Mouse (Mus musculus) limb, embryonic 13.5 days (tissue): ENCODE data around the gene Adamtsl1. TPM values are rescaled to one million over a fixed set of nuclear protein-coding genes. Genes with fewer than 3 reads are reported as not detected.

Experiments used
- ATAC-seq: fragments of 200-750 bp; cut with Nextera tagmentation; 2 replicates; pipeline ENCODE4 v1.8.0; 2017; ENCODE audit warnings: low read depth, moderate number of reproducible peaks, moderate TSS enrichment; ENCODE audit not compliant: low FRiP score
- H3K27ac ChIP-seq: fragments of 300-500 bp; sonication (generic); 2 replicates; pipeline ENCODE4 v1.5.1; 2015; ENCODE audit warnings: inconsistent platforms, mild to moderate bottlenecking, moderate library complexity
- H3K27me3 ChIP-seq: fragments of 300-500 bp; sonication (generic); 2 replicates; pipeline ENCODE4 v1.6.1; 2015; ENCODE audit warnings: mild to moderate bottlenecking, inconsistent platforms
- H3K36me3 ChIP-seq: fragments of 300-500 bp; sonication (generic); 2 replicates; pipeline ENCODE4 v1.6.1; 2015; ENCODE audit warnings: inconsistent platforms, mild to moderate bottlenecking, moderate library complexity
- H3K4me1 ChIP-seq: fragments of 300-500 bp; sonication (generic); 2 replicates; pipeline ENCODE4 v1.6.1; 2015; ENCODE audit warnings: inconsistent platforms
- H3K4me2 ChIP-seq: fragments of 300-500 bp; sonication (generic); replicated peaks from 2 replicates; pipeline ENCODE4 v1.6.1; 2015; ENCODE audit warnings: inconsistent platforms, mild to moderate bottlenecking, moderate library complexity
- H3K4me3 ChIP-seq: fragments of 300-500 bp; sonication (generic); 2 replicates; pipeline ENCODE4 v1.5.1; 2015; ENCODE audit warnings: moderate library complexity, mild to moderate bottlenecking, inconsistent platforms
- H3K9ac ChIP-seq: fragments of 300-500 bp; sonication (generic); 2 replicates; pipeline ENCODE4 v1.6.1; 2015; ENCODE audit warnings: mild to moderate bottlenecking, inconsistent platforms
- H3K9me3 ChIP-seq: fragments of 300-500 bp; sonication (generic); 2 replicates; pipeline ENCODE4 v1.6.1; 2016; ENCODE audit warnings: inconsistent platforms
- WGBS: fragments of 180-500 bp; shearing (Covaris S2); methylation state at CpG from one replicate; pipeline ENCODE4 v1.1.7; 2015; 5-methylcytosine and 5-hydroxymethylcytosine counted together
- polyA plus RNA-seq: library from polyadenylated mRNA; unstranded; fragments of >200 nt; fragmentation: Nextera tagmentation; extraction: Ambion mirVana; gene quantifications from 2 replicates; pipeline ENCODE4 v1.2.1, GENCODE M21; 2015

Adamtsl1 gene
- polyA plus RNA-seq, 1 experiment from 2014 or later = 53.2 TPM

GRCm38 (mm10) chr4:86177471-86177870, 663.5 kb downstream of the Adamtsl1 start:
- ATAC-seq = no peak
- no peak overlapping the region for H3K4me3 ChIP-seq
- peaks cover 7% of the 10 kb centered on the region for H3K4me1 ChIP-seq
- H3K27me3 ChIP-seq = no peaks in the 10 kb centered on the region
- no peaks in the 10 kb centered on the region for H3K9me3 ChIP-seq
- no peaks in the 10 kb centered on the region for H3K36me3 ChIP-seq
- no peak overlapping the region for H3K9ac ChIP-seq
- H3K27ac ChIP-seq = no peak overlapping the region
- 71% methylated on average over 6 of the region's 6 CpGs for WGBS
- no peak overlapping the region for H3K4me2 ChIP-seq

DNA sequence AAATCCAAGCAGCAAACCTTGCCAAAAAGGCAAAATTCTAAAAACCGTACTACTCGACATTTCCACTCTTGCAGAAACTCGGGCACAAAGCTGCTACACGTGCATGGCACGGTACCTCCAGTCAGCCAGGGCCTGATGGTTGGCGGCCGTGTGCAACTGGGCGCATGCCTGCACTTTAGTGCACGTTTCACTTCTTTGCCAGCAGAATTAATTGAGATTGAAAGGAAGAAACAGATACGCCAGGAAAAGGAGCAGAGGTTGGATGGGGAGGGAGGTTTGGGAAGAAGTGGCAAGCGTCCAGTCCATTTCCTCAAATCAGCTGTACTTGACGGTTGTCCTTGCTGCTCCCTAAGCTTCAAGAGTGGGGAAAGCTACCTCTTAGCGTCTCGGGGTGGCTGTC, 664.1 kb downstream of the Adamtsl1 start:
- Histone ChIP-seq H3K9me3 (no peaks in the 10 kb centered on the region), H3K27ac (no peak overlapping the region), H3K9ac (no peak overlapping the region), H3K27me3 (no peaks in the 10 kb centered on the region), H3K4me3 (no peak overlapping the region), H3K4me2 (no peak overlapping the region), H3K36me3 (no peaks in the 10 kb centered on the region), H3K4me1 (peaks cover 7% of the 10 kb centered on the region)
- ATAC-seq = no peak
- WGBS = 84% methylated on average over 14 of the region's 14 CpGs

DNA sequence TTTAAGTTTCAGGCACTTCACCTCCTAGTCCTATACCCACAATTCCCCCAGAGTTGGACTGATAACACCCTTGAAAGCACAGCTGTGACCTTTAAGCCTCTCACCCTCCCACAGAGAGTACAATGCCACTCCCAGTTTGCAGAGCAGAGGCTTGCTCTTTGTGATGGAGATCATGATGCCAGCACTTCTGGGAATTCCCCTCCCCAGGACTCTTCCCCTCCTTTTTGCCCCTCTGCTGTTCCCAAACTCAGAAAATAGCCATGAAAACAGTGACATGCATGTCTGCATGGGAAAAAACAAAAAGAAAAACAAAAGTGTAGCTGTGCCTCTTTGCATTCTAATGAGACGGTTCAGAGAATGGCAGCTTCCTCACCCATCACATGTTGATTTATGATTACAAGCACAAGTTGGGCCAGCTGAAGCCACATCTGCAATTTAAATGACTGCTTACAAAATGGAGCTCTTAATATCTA, 669.8 kb downstream of the Adamtsl1 start:
- 27% methylated on average over 1 of the region's 1 CpGs for WGBS
- Histone ChIP-seq H3K4me2 (no peak overlapping the region), H3K9ac (no peak overlapping the region), H3K9me3 (no peaks in the 10 kb centered on the region), H3K4me1 (peaks cover 12% of the 10 kb centered on the region), H3K27me3 (no peaks in the 10 kb centered on the region), H3K27ac (no peak overlapping the region), H3K36me3 (0 out of 2 replicates have a peak, but pooled peaks cover 3% of the 10 kb centered on the region), H3K4me3 (no peak overlapping the region)
- ATAC-seq = no peak

- 81% methylated on average over 2 of the region's 2 CpGs for WGBS
- no peak for ATAC-seq
Measured at GRCm38 (mm10) chr4:86189853-86190252, 675.9 kb downstream of the Adamtsl1 start.

GRCm38 (mm10) chr4:86191195-86191594, 677.2 kb downstream of the Adamtsl1 start:
- H3K4me1 ChIP-seq = peaks cover 14% of the 10 kb centered on the region; the same call in 1 of the 2 replicates
- H3K27ac ChIP-seq = no peak overlapping the region
- no peak for ATAC-seq
- H3K9ac ChIP-seq = no peak overlapping the region
- no peaks in the 10 kb centered on the region for H3K27me3 ChIP-seq
- no peak overlapping the region for H3K4me2 ChIP-seq
- no peaks in the 10 kb centered on the region for H3K9me3 ChIP-seq
- H3K4me3 ChIP-seq = no peak overlapping the region
- H3K36me3 ChIP-seq = 0 out of 2 replicates have a peak, but pooled peaks cover 3% of the 10 kb centered on the region
- WGBS = 85% methylated on average over 5 of the region's 5 CpGs

More at GRCm38 (mm10) chr4:86189853-86190252, 675.9 kb downstream of the Adamtsl1 start:
- Histone ChIP-seq H3K36me3 (0 out of 2 replicates have a peak, but pooled peaks cover 3% of the 10 kb centered on the region), H3K9ac (no peak overlapping the region), H3K4me2 (no peak overlapping the region), H3K9me3 (no peaks in the 10 kb centered on the region), H3K27me3 (no peaks in the 10 kb centered on the region), H3K27ac (no peak overlapping the region), H3K4me1 (peaks cover 14% of the 10 kb centered on the region; the same call in 1 of the 2 replicates), H3K4me3 (no peak overlapping the region)

- Histone ChIP-seq H3K9ac (no peak overlapping the region), H3K36me3 (peaks cover 11% of the 10 kb centered on the region), H3K9me3 (no peaks in the 10 kb centered on the region), H3K27ac (no peak overlapping the region; the same call in 1 of the 2 replicates), H3K4me3 (no peak overlapping the region), H3K4me2 (no peak overlapping the region), H3K4me1 (peaks cover 8% of the 10 kb centered on the region; the same call in 1 of the 2 replicates), H3K27me3 (no peaks in the 10 kb centered on the region)
- WGBS = 48% methylated on average over 7 of the region's 7 CpGs
- ATAC-seq = peak; percentile 28; the same call in 1 of the 2 replicates
Measured at GRCm38 (mm10) chr4:86201766-86202165, 687.8 kb downstream of the Adamtsl1 start.

DNA sequence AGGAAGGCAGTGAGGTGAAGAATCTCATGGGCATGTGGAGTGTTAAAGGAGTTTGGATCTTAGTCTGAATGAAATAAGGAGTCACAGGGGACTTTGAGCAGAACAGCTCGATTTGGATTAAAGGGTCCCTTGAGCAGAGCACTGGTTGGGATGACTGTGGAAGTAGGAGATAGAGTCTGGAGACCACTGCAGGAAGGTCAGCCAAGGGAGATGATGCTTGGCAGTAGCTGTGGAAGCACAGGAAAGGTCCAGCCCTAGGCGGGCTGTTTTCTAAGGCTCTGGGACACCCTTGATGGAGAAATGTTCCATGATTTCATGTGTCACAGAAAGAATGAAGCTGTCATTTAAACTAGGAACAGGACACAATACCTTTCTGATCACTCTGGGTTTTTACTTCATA, 689.3 kb downstream of the Adamtsl1 start:
- H3K9me3 ChIP-seq = no peaks in the 10 kb centered on the region
- no peak overlapping the region for H3K4me2 ChIP-seq
- peaks cover 8% of the 10 kb centered on the region; the same call in 1 of the 2 replicates for H3K4me1 ChIP-seq
- WGBS = 77% methylated on average over 2 of the region's 2 CpGs
- no peaks in the 10 kb centered on the region for H3K27me3 ChIP-seq
- ATAC-seq = no peak
- H3K36me3 ChIP-seq = peaks cover 11% of the 10 kb centered on the region
- no peak overlapping the region for H3K9ac ChIP-seq
- H3K27ac ChIP-seq = no peak overlapping the region
- H3K4me3 ChIP-seq = no peak overlapping the region

- no peaks in the 10 kb centered on the region for H3K9me3 ChIP-seq
- 0 out of 2 replicates have a peak, but pooled peaks cover 5% of the 10 kb centered on the region for H3K4me1 ChIP-seq
- H3K27ac ChIP-seq = no peak overlapping the region
- H3K4me3 ChIP-seq = no peak overlapping the region
- no peak for ATAC-seq
- no peak overlapping the region for H3K9ac ChIP-seq
- 82% methylated on average over 5 of the region's 5 CpGs for WGBS
- no peak overlapping the region for H3K4me2 ChIP-seq
- no peaks in the 10 kb centered on the region for H3K27me3 ChIP-seq
- peaks cover 9% of the 10 kb centered on the region; the same call in 1 of the 2 replicates for H3K36me3 ChIP-seq
Measured at GRCm38 (mm10) chr4:86224875-86225274, 710.9 kb downstream of the Adamtsl1 start.

GRCm38 (mm10) chr4:86227096-86227495, 713.1 kb downstream of the Adamtsl1 start:
- WGBS = 52% methylated on average over 1 of the region's 1 CpGs
- Histone ChIP-seq H3K4me2 (no peak overlapping the region), H3K27me3 (no peaks in the 10 kb centered on the region)

DNA sequence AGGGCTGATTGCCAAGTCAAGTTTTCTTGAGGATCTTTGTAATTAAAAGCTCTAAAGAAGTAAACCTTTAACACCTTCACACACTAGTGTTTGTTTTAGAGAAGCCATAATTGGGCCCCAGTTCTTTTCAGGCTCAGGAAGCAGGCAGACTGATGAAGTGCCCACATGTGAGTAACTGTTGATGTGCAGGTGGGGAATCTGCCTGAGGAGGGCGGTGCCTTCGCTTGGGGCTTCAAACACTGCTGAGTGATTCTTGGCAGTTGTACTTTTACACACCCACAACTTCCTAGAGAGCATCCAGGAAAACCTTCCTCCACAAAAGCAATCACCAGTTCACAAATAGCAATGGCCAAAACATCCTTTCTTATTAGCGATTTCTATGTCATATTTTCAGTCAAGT, 719.2 kb downstream of the Adamtsl1 start:
- no peak overlapping the region for H3K4me3 ChIP-seq
- peaks cover 12% of the 10 kb centered on the region for H3K36me3 ChIP-seq
- no peak overlapping the region for H3K27ac ChIP-seq
- no peaks in the 10 kb centered on the region for H3K27me3 ChIP-seq
- WGBS = 76% methylated on average over 3 of the region's 3 CpGs
- H3K9me3 ChIP-seq = no peaks in the 10 kb centered on the region
- no peak for ATAC-seq
- H3K9ac ChIP-seq = no peak overlapping the region
- no peak overlapping the region for H3K4me2 ChIP-seq
- 0 out of 2 replicates have a peak, but pooled peaks cover 11% of the 10 kb centered on the region for H3K4me1 ChIP-seq

More at GRCm38 (mm10) chr4:86227096-86227495, 713.1 kb downstream of the Adamtsl1 start:
- Histone ChIP-seq H3K36me3 (peaks cover 9% of the 10 kb centered on the region; the same call in 1 of the 2 replicates), H3K4me3 (no peak overlapping the region), H3K4me1 (0 out of 2 replicates have a peak, but pooled peaks cover 14% of the 10 kb centered on the region), H3K27ac (no peak overlapping the region), H3K9ac (no peak overlapping the region), H3K9me3 (no peaks in the 10 kb centered on the region)
- ATAC-seq = no peak

DNA sequence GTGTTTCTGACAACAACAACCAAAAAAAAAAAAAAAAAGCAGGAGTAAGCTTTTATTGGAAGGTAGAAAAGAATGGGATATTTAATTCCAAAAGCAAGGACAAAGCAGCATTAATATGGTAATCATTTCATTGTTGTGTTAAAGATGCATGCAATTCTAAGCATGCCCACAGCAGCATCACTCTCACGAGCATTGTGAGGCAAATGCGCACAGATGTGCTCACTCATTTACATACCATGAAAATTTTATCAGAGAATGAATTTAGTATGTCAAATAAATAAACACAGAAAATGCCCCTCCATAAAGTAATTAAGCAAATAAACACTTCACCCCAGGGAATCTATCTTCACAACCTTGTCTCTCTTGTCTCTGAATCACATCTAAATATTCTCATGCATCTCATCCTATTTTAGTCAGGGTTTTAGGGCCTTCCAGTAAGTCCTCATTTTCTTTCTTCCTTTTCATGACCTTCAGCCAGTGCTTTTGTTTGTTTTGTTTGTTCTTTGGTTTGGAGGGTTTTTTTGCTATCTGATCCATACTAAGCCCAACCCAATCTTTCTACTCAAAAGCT, 728.0 kb downstream of the Adamtsl1 start:
- no peak overlapping the region for H3K4me2 ChIP-seq
- no peak overlapping the region for H3K9ac ChIP-seq
- peaks cover 8% of the 10 kb centered on the region for H3K36me3 ChIP-seq
- no peaks in the 10 kb centered on the region for H3K27me3 ChIP-seq
- ATAC-seq = no peak
- H3K4me1 ChIP-seq = no peaks in the 10 kb centered on the region
- no peaks in the 10 kb centered on the region for H3K9me3 ChIP-seq
- 82% methylated on average over 2 of the region's 2 CpGs for WGBS
- no peak overlapping the region for H3K27ac ChIP-seq
- no peak overlapping the region for H3K4me3 ChIP-seq

GRCm38 (mm10) chr4:86270085-86270484, 756.1 kb downstream of the Adamtsl1 start:
- Histone ChIP-seq H3K4me1 (peaks cover 20% of the 10 kb centered on the region), H3K9me3 (no peaks in the 10 kb centered on the region), H3K4me2 (no peak overlapping the region), H3K36me3 (no peaks in the 10 kb centered on the region; the same call in 1 of the 2 replicates), H3K4me3 (no peak overlapping the region), H3K27ac (no peak overlapping the region), H3K9ac (no peak overlapping the region), H3K27me3 (no peaks in the 10 kb centered on the region)
- WGBS = 72% methylated on average over 2 of the region's 2 CpGs
- ATAC-seq = no peak
